Mouse (Mus musculus): ENCODE measurements around the gene Dstyk.

DNA sequence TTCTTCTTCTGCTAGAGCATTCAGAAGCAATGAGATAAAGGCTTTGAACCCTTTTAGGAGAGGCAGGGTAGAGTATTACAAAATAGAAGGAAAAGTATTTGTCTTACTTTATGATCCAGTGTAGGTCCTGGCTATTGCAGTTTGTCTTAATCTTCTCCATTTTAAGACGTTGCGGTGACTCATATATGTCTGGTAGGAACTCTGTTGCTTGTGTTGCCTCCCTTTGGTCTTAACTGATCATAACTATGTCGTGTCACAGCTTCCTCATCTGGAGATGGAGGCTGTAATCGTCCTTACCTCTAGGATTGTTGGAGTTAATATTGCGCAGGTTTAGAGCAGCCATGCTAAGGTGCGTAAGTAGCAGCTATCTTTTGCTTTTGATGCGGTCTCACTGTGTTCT, 3.3 kb downstream of the Dstyk start:
- TF ChIP-seq CTCF (conservative IDR thresholded peaks at IDR 0.05 in 1 of 2, IDR thresholded peaks at IDR 0.05 in 1 of 2; ENCODE audit: low read depth in 2 of 2, low read length in 2 of 2), result no peak
- TF ChIP-seq EP300 (IDR thresholded peaks at IDR 0.05; ENCODE audit: low read length), result no peak
- TF ChIP-seq NRF1 (IDR thresholded peaks at IDR 0.05; ENCODE audit: low read depth, low read length), result no peak
- TF ChIP-seq USF1 (IDR thresholded peaks at IDR 0.05; ENCODE audit: low read depth, low read length), result no peak
- TF ChIP-seq POLR2AphosphoS2 (IDR thresholded peaks at IDR 0.05; ENCODE audit: low read depth, low read length), result no peak
- no peak for TF ChIP-seq SIN3A (IDR thresholded peaks at IDR 0.05; ENCODE audit: low read length)
- TF ChIP-seq TCF12 (IDR thresholded peaks at IDR 0.05; ENCODE audit: low read depth, low read length), result no peak
- no peak for TF ChIP-seq TBP (conservative IDR thresholded peaks at IDR 0.05; ENCODE audit: low read depth, low read length)

Measured in CH12.LX (cell line).